Mouse (Mus musculus) telencephalon, adult 2 months (tissue): ENCODE measurements around the gene Fndc1.

Experiments
- DNase-seq: peaks from one replicate; pipeline ENCODE4 v3.0.0-alpha.2; 2011; ENCODE audit warnings: low read depth, low spot score

Gene Fndc1

DNA sequence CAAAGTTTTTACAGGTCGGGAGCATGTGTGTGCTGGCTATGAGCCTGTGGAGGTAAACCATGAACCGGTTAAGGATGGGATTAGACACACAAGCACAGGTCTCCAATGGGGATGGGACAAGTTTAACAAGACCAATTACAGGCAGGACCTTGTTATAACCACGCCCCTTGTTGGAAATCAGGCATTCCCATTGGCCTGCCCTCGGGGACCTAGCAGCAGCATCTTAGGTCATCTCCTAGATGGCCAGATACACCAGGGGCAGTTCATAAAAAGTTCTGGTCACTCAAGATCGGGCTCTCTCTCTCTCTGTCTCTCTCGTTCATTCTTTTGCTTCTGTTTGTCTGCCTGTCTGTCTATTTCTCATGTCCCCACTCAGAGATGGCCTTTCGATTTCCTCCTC is 6.9 kb downstream of the Fndc1 start:
- DNase-seq, result no peak

- no peak for DNase-seq
Observed at GRCm38 (mm10) chr17:7816602-7817001, 10.5 kb downstream of the Fndc1 start.

GRCm38 (mm10) chr17:7814433-7814832 is 12.7 kb downstream of the Fndc1 start:
- DNase-seq, result no peak

DNA sequence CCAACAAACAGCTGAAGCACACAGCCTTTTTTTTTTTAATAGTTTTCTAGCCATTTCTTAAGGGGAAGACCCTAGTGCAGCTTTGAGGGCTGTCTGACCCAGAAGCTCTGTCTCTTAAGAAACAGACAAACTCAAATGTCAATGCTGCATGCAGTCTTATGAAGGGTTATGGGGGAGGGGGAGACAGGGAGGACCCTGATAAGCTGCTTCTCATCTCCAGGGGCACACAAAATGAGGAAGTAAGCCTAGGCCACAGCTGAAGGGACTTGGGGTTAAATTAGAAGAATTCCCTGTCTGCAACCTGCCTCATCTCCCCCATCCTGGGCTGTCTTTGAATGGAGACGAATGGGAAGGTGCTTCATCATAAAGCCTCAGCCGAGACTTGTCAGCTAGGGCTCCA is 19.1 kb downstream of the Fndc1 start:
- DNase-seq, result no peak

GRCm38 (mm10) chr17:7805105-7805504 is 22.0 kb downstream of the Fndc1 start:
- DNase-seq, result peak; percentile 36

GRCm38 (mm10) chr17:7802483-7802882 is 24.6 kb downstream of the Fndc1 start:
- DNase-seq, result no peak

DNA sequence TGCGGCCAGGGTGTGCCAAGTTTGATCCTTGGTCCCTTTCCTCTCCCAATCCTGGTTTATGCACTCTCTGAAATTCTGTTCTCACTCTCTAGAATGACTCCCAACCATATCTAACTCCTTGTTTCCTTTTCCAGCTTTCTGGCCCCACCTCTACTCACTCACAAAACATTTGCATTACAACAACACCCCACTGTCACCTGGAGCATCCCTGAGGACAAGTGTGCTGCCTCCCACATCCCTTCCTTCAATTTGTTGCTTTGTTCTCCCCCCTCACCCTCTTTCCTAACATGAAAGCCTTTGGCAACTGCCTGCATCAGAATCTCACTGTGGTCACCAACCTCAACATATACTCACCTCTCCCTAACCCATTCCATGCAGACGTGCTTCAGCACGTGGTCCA is 27.2 kb downstream of the Fndc1 start:
- DNase-seq, result no peak

DNA sequence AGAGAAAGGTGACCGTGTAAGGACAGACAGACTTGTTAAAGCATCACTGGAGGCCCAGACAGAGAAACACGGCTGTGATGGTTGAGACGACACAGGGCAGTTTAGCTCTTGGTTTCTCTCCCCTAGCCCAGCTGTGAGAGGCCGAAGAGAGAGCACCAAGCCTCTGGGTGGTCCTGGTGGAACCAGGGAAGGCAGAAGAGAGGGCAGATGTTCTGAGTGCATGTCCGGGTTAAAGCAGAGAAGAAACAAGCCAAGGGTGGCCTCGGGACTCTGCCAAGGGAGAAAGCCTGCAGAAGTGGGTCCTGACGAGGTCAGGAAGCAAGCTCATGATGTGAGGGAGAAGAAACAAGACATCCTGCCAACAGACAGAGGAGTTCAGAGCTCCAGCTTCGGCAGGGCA is 31.5 kb downstream of the Fndc1 start:
- DNase-seq, result no peak

DNA sequence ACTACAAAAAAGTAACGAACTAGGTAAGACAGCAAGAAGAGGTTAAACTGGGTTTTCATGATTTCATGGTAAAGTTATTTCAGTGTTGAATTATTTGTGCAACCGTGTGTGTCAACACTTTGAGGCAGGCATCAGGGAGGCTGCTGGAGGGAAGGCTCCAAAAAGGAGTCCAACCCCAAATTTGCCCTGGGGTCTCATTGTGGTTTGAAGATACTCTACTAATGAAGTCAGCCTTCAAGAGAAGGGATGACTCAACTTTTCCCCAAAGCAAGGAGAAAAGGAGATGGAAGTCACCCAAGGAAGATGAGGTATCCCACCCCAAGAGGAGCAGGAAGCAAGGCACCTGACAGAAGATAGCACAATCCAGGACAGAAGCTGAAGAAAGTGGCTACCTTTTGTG is 31.9 kb downstream of the Fndc1 start:
- DNase-seq, result no peak

DNA sequence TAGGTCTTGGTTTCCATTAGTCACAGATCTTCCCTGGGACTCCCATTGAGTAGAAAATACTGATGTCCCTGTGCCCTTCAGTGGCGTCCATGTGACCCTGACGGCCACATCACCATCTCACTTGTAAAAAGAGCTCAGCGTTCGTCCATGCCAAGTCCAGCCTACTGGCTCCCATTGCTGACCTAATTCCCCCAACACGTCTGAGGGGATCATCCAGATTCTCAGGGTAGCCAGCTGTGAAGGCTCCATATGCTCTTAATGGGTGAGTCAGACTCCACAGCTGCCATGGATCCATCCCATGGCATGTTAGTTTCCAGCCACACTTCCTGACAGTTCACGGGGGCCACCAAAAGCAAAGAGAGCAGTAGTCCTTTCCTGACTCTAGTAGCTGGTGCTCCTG is 33.0 kb downstream of the Fndc1 start:
- DNase-seq, result no peak

GRCm38 (mm10) chr17:7790512-7790911 is 36.6 kb downstream of the Fndc1 start:
- no peak for DNase-seq

DNA sequence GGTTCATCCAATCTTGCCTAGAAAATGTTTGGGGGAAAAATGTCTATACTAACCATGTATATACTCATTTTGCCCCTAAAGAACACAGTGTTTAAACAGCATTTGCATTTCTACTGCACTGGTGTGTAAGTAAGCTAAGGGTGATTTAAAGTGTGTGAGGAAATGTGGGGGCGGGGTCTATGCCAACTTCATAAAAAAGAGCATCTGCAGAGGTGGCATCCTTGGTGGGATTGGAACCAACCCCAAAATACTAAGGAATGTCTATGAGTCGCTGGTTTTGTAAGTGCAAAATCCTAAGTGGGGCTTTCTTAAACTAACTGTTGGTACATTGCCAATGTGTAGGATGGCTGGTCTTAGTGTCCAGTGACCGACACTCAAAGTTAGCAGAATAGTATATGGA is 53.0 kb downstream of the Fndc1 start:
- no peak for DNase-seq

GRCm38 (mm10) chr17:7759786-7760185 is 67.3 kb downstream of the Fndc1 start:
- peak; percentile 16 for DNase-seq

GRCm38 (mm10) chr17:7755001-7755400 is 72.1 kb downstream of the Fndc1 start:
- DNase-seq, result no peak

DNA sequence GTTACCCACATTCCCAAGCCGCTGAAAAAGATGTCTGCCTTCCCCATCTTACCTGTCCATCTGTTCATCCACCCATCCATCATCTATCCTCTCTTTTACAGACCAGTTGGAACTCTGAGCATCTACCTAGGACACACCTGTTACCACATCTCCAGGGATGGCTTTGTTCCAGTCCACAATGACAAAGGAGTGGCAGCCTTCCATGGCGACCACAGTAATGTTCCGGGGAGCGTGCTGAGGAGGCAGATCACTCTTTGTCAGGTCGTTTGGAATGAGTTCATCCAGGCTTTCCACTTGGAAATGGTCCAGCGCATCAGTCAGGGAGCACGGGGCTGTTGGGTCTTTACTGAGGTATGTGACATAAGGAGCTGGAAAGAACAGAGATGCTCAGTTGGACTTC is 73.7 kb downstream of the Fndc1 start:
- no peak for DNase-seq

GRCm38 (mm10) chr17:7749051-7749815 is 77.9 kb downstream of the Fndc1 start:
- no peak for DNase-seq

GRCm38 (mm10) chr17:7746841-7747240 is 80.3 kb downstream of the Fndc1 start:
- DNase-seq, result peak; percentile 22

DNA sequence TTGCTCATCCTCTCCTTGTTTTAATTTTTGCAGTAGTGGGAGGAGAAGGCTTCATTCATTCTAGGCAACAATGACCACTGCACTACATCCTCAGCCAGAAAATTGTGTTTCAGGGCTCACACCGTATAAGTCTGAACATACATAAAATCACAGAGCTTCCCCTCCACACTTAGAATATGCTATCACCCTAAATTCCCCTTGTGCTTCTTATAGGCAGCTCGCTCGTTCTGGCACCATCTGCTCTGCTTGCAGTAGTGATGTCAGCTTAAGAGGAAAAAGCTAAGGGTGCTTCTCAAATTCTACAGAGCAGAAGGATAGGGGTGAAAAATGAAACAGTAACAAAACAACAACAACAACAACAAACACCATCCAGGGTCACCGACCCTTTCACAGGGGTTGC is 82.1 kb downstream of the Fndc1 start:
- DNase-seq, result peak; percentile 35

GRCm38 (mm10) chr17:7740988-7741387 is 86.1 kb downstream of the Fndc1 start:
- no peak for DNase-seq

GRCm38 (mm10) chr17:7722991-7723390 is 104.1 kb downstream of the Fndc1 start:
- no peak for DNase-seq

DNA sequence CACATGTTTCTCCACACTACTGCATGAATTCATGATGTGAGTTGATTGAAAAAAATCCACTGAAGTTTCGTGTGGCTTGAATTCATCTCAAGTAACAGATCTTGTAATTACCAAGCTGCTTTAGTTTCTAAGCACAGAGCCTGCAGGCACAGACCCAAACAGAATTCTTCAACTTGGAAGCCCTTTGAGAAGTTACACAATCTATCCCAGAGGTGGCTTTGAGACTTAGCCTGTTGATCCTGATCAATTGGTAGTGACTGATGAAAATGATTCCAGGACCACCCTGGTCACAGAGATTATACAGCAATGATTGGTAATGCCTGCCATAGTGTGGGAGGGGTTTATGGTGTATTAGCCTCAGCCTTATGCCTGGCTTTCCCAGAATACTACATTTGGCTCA is 108.2 kb downstream of the Fndc1 start:
- DNase-seq, result no peak

GRCm38 (mm10) chr17:7717945-7718344 is 109.2 kb downstream of the Fndc1 start:
- no peak for DNase-seq

DNA sequence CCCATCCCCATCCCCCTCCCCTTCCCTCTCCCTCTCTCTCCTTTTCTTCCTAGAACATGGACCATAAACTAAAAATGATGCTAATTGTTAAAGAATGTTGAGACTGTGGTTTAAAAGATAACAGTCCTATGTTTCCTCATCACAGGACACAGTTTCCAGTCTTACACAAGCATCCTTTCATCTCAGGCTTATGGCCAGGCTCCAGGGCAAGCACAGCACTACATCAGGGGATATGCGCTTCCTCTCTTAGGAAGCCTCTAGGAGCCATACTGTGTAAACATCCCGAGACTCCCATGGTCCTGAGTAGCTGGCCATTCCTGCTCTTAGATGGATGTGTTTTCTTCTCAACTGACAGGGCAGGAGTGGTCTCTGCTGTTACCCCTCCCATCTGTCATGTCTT is 114.1 kb downstream of the Fndc1 start:
- DNase-seq, result no peak

DNA sequence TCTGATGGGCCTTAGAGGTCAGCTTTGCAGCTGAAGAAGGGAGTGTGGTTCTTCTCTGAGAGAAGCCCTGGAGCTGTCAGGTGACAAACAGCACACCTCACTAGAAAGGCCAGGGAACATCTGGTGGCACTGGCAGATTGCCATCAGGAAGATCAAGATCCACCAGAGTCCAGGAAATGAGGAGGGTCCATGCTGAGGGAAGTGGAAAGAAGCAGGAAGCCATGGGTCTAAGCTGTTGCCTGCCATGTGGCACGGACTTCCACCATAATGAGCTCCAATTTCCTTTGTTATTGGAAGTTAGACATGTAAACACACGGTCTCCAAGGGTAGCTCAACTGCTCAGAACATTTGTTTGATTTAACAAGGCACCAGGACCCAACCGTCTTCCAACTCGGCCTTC is 120.0 kb downstream of the Fndc1 start:
- no peak for DNase-seq
